Mouse (Mus musculus): ENCODE measurements around the gene Eef1akmt1.
A peak's percentile ranks its signal among the peaks of the same experiment; 100 is the strongest.

The Eef1akmt1 gene

GRCm38 (mm10) chr14:57555471-57556070 lies 15.8 kb downstream of the Eef1akmt1 start:
- no peaks in the 10 kb centered on the region; the same call in 1 of the 2 replicates for H3K27me3 ChIP-seq (ENCODE audit: insufficient read depth, low read length)
- H3K4me3 ChIP-seq (replicated peaks; ENCODE audit: low read length): no peak overlapping the region

GRCm38 (mm10) chr14:57554434-57554833 lies 17.0 kb downstream of the Eef1akmt1 start:
- Histone ChIP-seq H3K36me3 (ENCODE audit: insufficient read depth, low read length) (peaks cover 15% of the 10 kb centered on the region), H3K9me3 (ENCODE audit: low read length) (no peaks in the 10 kb centered on the region), H3K27me3 (ENCODE audit: insufficient read depth, low read length) (no peaks in the 10 kb centered on the region; the same call in 1 of the 2 replicates), H3K4me1 (replicated peaks; ENCODE audit: low read depth, low read length) (peaks cover 18% of the 10 kb centered on the region), H3K4me3 (replicated peaks; ENCODE audit: low read length) (no peak overlapping the region)
- no peak for TF ChIP-seq CTCF (conservative IDR thresholded peaks at IDR 0.05; ENCODE audit: low read length)
- TF ChIP-seq POU5F1 (IDR thresholded peaks at IDR 0.05; ENCODE audit: borderline replicate concordance, low read length): no peak
- no peak for TF ChIP-seq NANOG (IDR thresholded peaks at IDR 0.05; ENCODE audit: borderline replicate concordance, low read length)

More at GRCm38 (mm10) chr14:57555471-57556070, 15.8 kb downstream of the Eef1akmt1 start:
- Histone ChIP-seq H3K4me1 (replicated peaks; ENCODE audit: low read depth, low read length) (peaks cover 20% of the 10 kb centered on the region), H3K9me3 (ENCODE audit: low read length) (no peaks in the 10 kb centered on the region), H3K36me3 (ENCODE audit: insufficient read depth, low read length) (0 out of 2 replicates have a peak, but pooled peaks cover 9% of the 10 kb centered on the region)
- TF ChIP-seq NANOG (IDR thresholded peaks at IDR 0.05; ENCODE audit: borderline replicate concordance, low read length) (no peak), POU5F1 (IDR thresholded peaks at IDR 0.05; ENCODE audit: borderline replicate concordance, low read length) (no peak), CTCF (conservative IDR thresholded peaks at IDR 0.05; ENCODE audit: low read length) (no peak)

GRCm38 (mm10) chr14:57552945-57553344 lies 18.5 kb downstream of the Eef1akmt1 start:
- Histone ChIP-seq H3K4me3 (replicated peaks; ENCODE audit: low read length) (no peak overlapping the region), H3K36me3 (ENCODE audit: insufficient read depth, low read length) (peaks cover 24% of the 10 kb centered on the region), H3K9me3 (ENCODE audit: low read length) (no peaks in the 10 kb centered on the region), H3K27me3 (ENCODE audit: insufficient read depth, low read length) (no peaks in the 10 kb centered on the region; the same call in 1 of the 2 replicates), H3K4me1 (replicated peaks; ENCODE audit: low read depth, low read length) (peaks cover 27% of the 10 kb centered on the region)
- TF ChIP-seq CTCF (conservative IDR thresholded peaks at IDR 0.05; ENCODE audit: low read length): no peak
- no peak for TF ChIP-seq POU5F1 (IDR thresholded peaks at IDR 0.05; ENCODE audit: borderline replicate concordance, low read length)
- TF ChIP-seq NANOG (IDR thresholded peaks at IDR 0.05; ENCODE audit: borderline replicate concordance, low read length): no peak

- Histone ChIP-seq H3K4me1 (replicated peaks; ENCODE audit: low read depth, low read length) (peaks cover 52% of the 10 kb centered on the region), H3K27me3 (ENCODE audit: insufficient read depth, low read length) (peaks cover 26% of the 10 kb centered on the region), H3K36me3 (ENCODE audit: insufficient read depth, low read length) (peaks cover 21% of the 10 kb centered on the region), H3K9me3 (ENCODE audit: low read length) (no peaks in the 10 kb centered on the region), H3K4me3 (replicated peaks; ENCODE audit: low read length) (no peak overlapping the region)
- TF ChIP-seq CTCF (conservative IDR thresholded peaks at IDR 0.05; ENCODE audit: low read length): no peak
- TF ChIP-seq NANOG (IDR thresholded peaks at IDR 0.05; ENCODE audit: borderline replicate concordance, low read length): no peak
- no peak for TF ChIP-seq POU5F1 (IDR thresholded peaks at IDR 0.05; ENCODE audit: borderline replicate concordance, low read length)
Measured at GRCm38 (mm10) chr14:57547062-57547461, 24.4 kb downstream of the Eef1akmt1 start.

- H3K9me3 ChIP-seq (ENCODE audit: low read length): no peaks in the 10 kb centered on the region
- peaks cover 21% of the 10 kb centered on the region for H3K36me3 ChIP-seq (ENCODE audit: insufficient read depth, low read length)
- no peak for TF ChIP-seq NANOG (IDR thresholded peaks at IDR 0.05; ENCODE audit: borderline replicate concordance, low read length)
- TF ChIP-seq POU5F1 (IDR thresholded peaks at IDR 0.05; ENCODE audit: borderline replicate concordance, low read length): no peak
- TF ChIP-seq CTCF (conservative IDR thresholded peaks at IDR 0.05; ENCODE audit: low read length): no peak
- 0 out of 2 replicates have a peak overlapping the region, but pooled peaks have one; percentile 3 for H3K4me3 ChIP-seq (replicated peaks; ENCODE audit: low read length)
- H3K27me3 ChIP-seq (ENCODE audit: insufficient read depth, low read length): peaks cover 31% of the 10 kb centered on the region
- H3K4me1 ChIP-seq (replicated peaks; ENCODE audit: low read depth, low read length): peaks cover 56% of the 10 kb centered on the region
Measured at GRCm38 (mm10) chr14:57546557-57547021, 24.8 kb downstream of the Eef1akmt1 start.

- H3K4me3 ChIP-seq (replicated peaks; ENCODE audit: low read length): 0 out of 2 replicates have a peak overlapping the region, but pooled peaks have one; percentile 3
- H3K9me3 ChIP-seq (ENCODE audit: low read length): no peaks in the 10 kb centered on the region
- peaks cover 60% of the 10 kb centered on the region for H3K4me1 ChIP-seq (replicated peaks; ENCODE audit: low read depth, low read length)
- TF ChIP-seq POU5F1 (IDR thresholded peaks at IDR 0.05; ENCODE audit: borderline replicate concordance, low read length): no peak
- TF ChIP-seq NANOG (IDR thresholded peaks at IDR 0.05; ENCODE audit: borderline replicate concordance, low read length): no peak
- TF ChIP-seq CTCF (conservative IDR thresholded peaks at IDR 0.05; ENCODE audit: low read length): no peak
- H3K27me3 ChIP-seq (ENCODE audit: insufficient read depth, low read length): peaks cover 35% of the 10 kb centered on the region
- peaks cover 21% of the 10 kb centered on the region for H3K36me3 ChIP-seq (ENCODE audit: insufficient read depth, low read length)
Measured at GRCm38 (mm10) chr14:57546131-57546530, 25.3 kb downstream of the Eef1akmt1 start.

GRCm38 (mm10) chr14:57545526-57545925 lies 25.9 kb downstream of the Eef1akmt1 start:
- Histone ChIP-seq H3K4me1 (replicated peaks; ENCODE audit: low read depth, low read length) (peaks cover 64% of the 10 kb centered on the region), H3K9me3 (ENCODE audit: low read length) (no peaks in the 10 kb centered on the region), H3K36me3 (ENCODE audit: insufficient read depth, low read length) (peaks cover 21% of the 10 kb centered on the region), H3K4me3 (replicated peaks; ENCODE audit: low read length) (0 out of 2 replicates have a peak overlapping the region, but pooled peaks have one; percentile 3), H3K27me3 (ENCODE audit: insufficient read depth, low read length) (peaks cover 41% of the 10 kb centered on the region)
- no peak for TF ChIP-seq POU5F1 (IDR thresholded peaks at IDR 0.05; ENCODE audit: borderline replicate concordance, low read length)
- no peak for TF ChIP-seq NANOG (IDR thresholded peaks at IDR 0.05; ENCODE audit: borderline replicate concordance, low read length)
- TF ChIP-seq CTCF (conservative IDR thresholded peaks at IDR 0.05; ENCODE audit: low read length): no peak

GRCm38 (mm10) chr14:57543420-57544039 lies 27.9 kb downstream of the Eef1akmt1 start:
- Histone ChIP-seq H3K27me3 (ENCODE audit: insufficient read depth, low read length) (peaks cover 58% of the 10 kb centered on the region), H3K36me3 (ENCODE audit: insufficient read depth, low read length) (peaks cover 2% of the 10 kb centered on the region; the same call in 1 of the 2 replicates), H3K4me1 (replicated peaks; ENCODE audit: low read depth, low read length) (peaks cover 69% of the 10 kb centered on the region), H3K9me3 (ENCODE audit: low read length) (no peaks in the 10 kb centered on the region), H3K4me3 (replicated peaks; ENCODE audit: low read length) (no peak overlapping the region; the same call in 1 of the 2 replicates)
- TF ChIP-seq POU5F1 (IDR thresholded peaks at IDR 0.05; ENCODE audit: borderline replicate concordance, low read length) (no peak), CTCF (conservative IDR thresholded peaks at IDR 0.05; ENCODE audit: low read length) (no peak), NANOG (IDR thresholded peaks at IDR 0.05; ENCODE audit: borderline replicate concordance, low read length) (no peak)

Measured in E14TG2a.4 (cell line).